Mouse (Mus musculus): ENCODE measurements around the gene Tmem30a. TPM values are rescaled to one million over a fixed set of nuclear protein-coding genes. Genes with fewer than 3 reads are reported as not detected.

Gene Tmem30a
- total and polyA plus RNA-seq, 3 experiments, result 29.7 to 83.6 (median 42.1) TPM

GRCm38 (mm10) chr9:79816464-79816863 lies 23.2 kb upstream of the Tmem30a start:
- in situ Hi-C loops (cut with MboI; ENCODE audit: low pct_ligation_motif_present, low pct_unique_long_range_greater_than_20kb, low sequenced_read_pairs) (no loop called here), dilution Hi-C loops (cut with MboI; ENCODE audit: extremely low pct_ligation_motif_present, extremely low pct_unique_long_range_greater_than_20kb, low sequenced_read_pairs) (no loop called here)
- Histone ChIP-seq H3K27me3 (replicated peaks) (no peaks in the 10 kb centered on the region), H3K4me2 (ENCODE audit: insufficient read depth, low read depth, poor library complexity, severe bottlenecking) (no peak overlapping the region), H3K9me3 (replicated peaks; ENCODE audit: low read length) (no peaks in the 10 kb centered on the region), H3K36me3 (replicated peaks in 1 of 2; ENCODE audit: control insufficient read depth in 1 of 2, insufficient read depth in 1 of 2, low read length in 1 of 2) (no peaks in the 10 kb centered on the region), H3K9ac (ENCODE audit: insufficient read depth, low read depth) (no peak overlapping the region), H3K4me3 (replicated peaks in 1 of 3; ENCODE audit: low read depth in 2 of 3, low read length in 2 of 3, poor library complexity in 1 of 3) (no peak overlapping the region), H3K79me2 (replicated peaks; ENCODE audit: control insufficient read depth, extremely low read depth, insufficient read depth, poor library complexity, severe bottlenecking) (no peaks in the 10 kb centered on the region), H3K4me1 (ENCODE audit: control insufficient read depth in 1 of 2, insufficient read depth in 2 of 2) (0 out of 4 replicates have a peak, but pooled peaks cover 0 to 2% of the 10 kb centered on the region in 2 experiments), H3K27ac (ENCODE audit: insufficient read depth, low read depth) (no peak overlapping the region)
- DNase-seq (ENCODE audit: extremely low read depth), result no peak
- TF ChIP-seq ELF1 (IDR thresholded peaks at IDR 0.05; ENCODE audit: low read depth, low read length) (no peak), TBP (conservative IDR thresholded peaks at IDR 0.05; ENCODE audit: low read depth, low read length) (no peak), KAT2A (IDR thresholded peaks at IDR 0.05; ENCODE audit: insufficient replicate concordance, low read length) (no peak), ZKSCAN1 (IDR thresholded peaks at IDR 0.05; ENCODE audit: borderline replicate concordance, low read depth, low read length) (no peak), RAD21 (IDR thresholded peaks at IDR 0.05; ENCODE audit: low read depth, low read length) (no peak), PAX5 (IDR thresholded peaks at IDR 0.05; ENCODE audit: low read length) (no peak), RCOR1 (conservative IDR thresholded peaks at IDR 0.05; ENCODE audit: low read depth, low read length) (no peak), MXI1 (IDR thresholded peaks at IDR 0.05; ENCODE audit: low read depth, low read length) (no peak), BHLHE40 (IDR thresholded peaks at IDR 0.05; ENCODE audit: low read depth, low read length) (no peak), USF2 (conservative IDR thresholded peaks at IDR 0.05; ENCODE audit: low read depth, low read length) (no peak)

- Histone ChIP-seq H3K9me3 (replicated peaks; ENCODE audit: low read length) (no peaks in the 10 kb centered on the region), H3K27me3 (replicated peaks) (no peaks in the 10 kb centered on the region), H3K9ac (ENCODE audit: insufficient read depth, low read depth) (no peak overlapping the region), H3K27ac (ENCODE audit: insufficient read depth, low read depth) (no peak overlapping the region), H3K4me2 (ENCODE audit: insufficient read depth, low read depth, poor library complexity, severe bottlenecking) (no peak overlapping the region), H3K36me3 (replicated peaks in 1 of 2; ENCODE audit: control insufficient read depth in 1 of 2, insufficient read depth in 1 of 2, low read length in 1 of 2) (no peaks in the 10 kb centered on the region), H3K4me1 (ENCODE audit: control insufficient read depth in 1 of 2, insufficient read depth in 2 of 2) (0 out of 4 replicates have a peak, but pooled peaks cover 0 to 2% of the 10 kb centered on the region in 2 experiments), H3K4me3 (replicated peaks in 1 of 3; ENCODE audit: low read depth in 2 of 3, low read length in 2 of 3, poor library complexity in 1 of 3) (no peak overlapping the region), H3K79me2 (replicated peaks; ENCODE audit: control insufficient read depth, extremely low read depth, insufficient read depth, poor library complexity, severe bottlenecking) (no peaks in the 10 kb centered on the region)
- TF ChIP-seq USF2 (conservative IDR thresholded peaks at IDR 0.05; ENCODE audit: low read depth, low read length) (no peak), ZC3H11A (IDR thresholded peaks at IDR 0.05; ENCODE audit: low read depth, low read length) (no peak), ZNF384 (IDR thresholded peaks at IDR 0.05; ENCODE audit: low read depth, low read length) (no peak), IRF4 (IDR thresholded peaks at IDR 0.05; ENCODE audit: low read depth, low read length) (no peak), EP300 (IDR thresholded peaks at IDR 0.05; ENCODE audit: low read length) (no peak), MXI1 (IDR thresholded peaks at IDR 0.05; ENCODE audit: low read depth, low read length) (no peak), ZKSCAN1 (IDR thresholded peaks at IDR 0.05; ENCODE audit: borderline replicate concordance, low read depth, low read length) (no peak), USF1 (IDR thresholded peaks at IDR 0.05; ENCODE audit: low read depth, low read length) (no peak), BHLHE40 (IDR thresholded peaks at IDR 0.05; ENCODE audit: low read depth, low read length) (no peak), TCF12 (IDR thresholded peaks at IDR 0.05; ENCODE audit: low read depth, low read length) (no peak), ETS1 (conservative IDR thresholded peaks at IDR 0.05; ENCODE audit: low read depth, low read length) (no peak), MAX (IDR thresholded peaks at IDR 0.05; ENCODE audit: low read length) (no peak), PAX5 (IDR thresholded peaks at IDR 0.05; ENCODE audit: low read length) (no peak), SMC3 (IDR thresholded peaks at IDR 0.05; ENCODE audit: low read depth, low read length) (no peak), RCOR1 (conservative IDR thresholded peaks at IDR 0.05; ENCODE audit: low read depth, low read length) (no peak), GABPA (IDR thresholded peaks at IDR 0.05; ENCODE audit: insufficient replicate concordance, low read depth, low read length) (no peak), TBP (conservative IDR thresholded peaks at IDR 0.05; ENCODE audit: low read depth, low read length) (no peak)
- dilution Hi-C loops (cut with MboI; ENCODE audit: extremely low pct_ligation_motif_present, extremely low pct_unique_long_range_greater_than_20kb, low sequenced_read_pairs) (no loop called here), in situ Hi-C loops (cut with MboI; ENCODE audit: low pct_ligation_motif_present, low pct_unique_long_range_greater_than_20kb, low sequenced_read_pairs) (no loop called here)
- DNase-seq (ENCODE audit: extremely low read depth), result no peak
Measured at GRCm38 (mm10) chr9:79816013-79816412, 22.7 kb upstream of the Tmem30a start.

Measured in CH12.LX (cell line).